Mouse (Mus musculus) megakaryocyte, adult 5-6 weeks (primary cell): Measurements from ENCODE around the gene Daxx. TPM values are rescaled to one million over a fixed set of nuclear protein-coding genes. Genes with fewer than 3 reads are reported as not detected.
"Not testable (repeated sequence)": the region's sequence is repeated elsewhere in the genome, so short reads cannot be mapped to it uniquely, and the experiment has no call there.

Source experiments
- ATAC-seq: 2 replicates; pipeline ENCODE4 v1.8.0; 2016; ENCODE audit warnings: mild to moderate bottlenecking, inconsistent platforms; ENCODE audit not compliant: poor library complexity, severe bottlenecking
- total RNA-seq, 2 experiments: library from RNA; stranded (forward) in 1 of 2; stranded (reverse) in 1 of 2; fragments of 153-499, 151-499 nt in 1 of 2; fragments of 221-1000, 200-1000 nt in 1 of 2; gene quantifications; 2 replicates each; pipeline versions ENCODE4 v1.2.3 to v1.2.4; 2015 to 2017

Daxx gene
- total RNA-seq (2015) (42.1 and 49.7 TPM in 2 replicates), total RNA-seq (2017) (39.3 and 63.3 TPM in 2 replicates)

- ATAC-seq, result peak; percentile 95
These were observed at the start of gene Daxx for GRCm38 (mm10) chr17:33909077-33909868. Daxx (plus strand) TSS chr17:33909414.

- ATAC-seq, result peak; percentile 80
These were observed 43.7 kb upstream of the Daxx start for GRCm38 (mm10) chr17:33865330-33866030.

- not testable (repeated sequence) for ATAC-seq
These were observed 35.7 kb upstream of the Daxx start, which contains the start of gene Gm7029 for GRCm38 (mm10) chr17:33873537-33873936. Gm7029 (plus strand) TSS chr17:33873837.

GRCm38 (mm10) chr17:33874411-33874810 lies 34.8 kb upstream of the Daxx start:
- ATAC-seq, result no peak

- not testable (repeated sequence) for ATAC-seq
These were observed 33.4 kb upstream of the Daxx start for GRCm38 (mm10) chr17:33875797-33876196.

GRCm38 (mm10) chr17:33884320-33884719 lies 24.9 kb upstream of the Daxx start:
- not testable (repeated sequence) for ATAC-seq

GRCm38 (mm10) chr17:33887802-33888201 lies 21.4 kb upstream of the Daxx start:
- ATAC-seq, result not testable (repeated sequence)

- not testable (repeated sequence) for ATAC-seq
These were observed 21.0 kb upstream of the Daxx start for GRCm38 (mm10) chr17:33888230-33888629.

- ATAC-seq, result not testable (repeated sequence)
These were observed 19.2 kb upstream of the Daxx start for GRCm38 (mm10) chr17:33889941-33890532.

GRCm38 (mm10) chr17:33890533-33891059 lies 18.6 kb upstream of the Daxx start, which contains the start of gene Kifc1:
Kifc1 (minus strand) TSS chr17:33890661.
- ATAC-seq, result peak; percentile 99

- no peak for ATAC-seq
These were observed 17.9 kb upstream of the Daxx start for GRCm38 (mm10) chr17:33891357-33891756.

- not testable (repeated sequence) for ATAC-seq
These were observed 17.3 kb upstream of the Daxx start for GRCm38 (mm10) chr17:33891892-33892291.

- ATAC-seq, result no peak
These were observed 16.8 kb upstream of the Daxx start for GRCm38 (mm10) chr17:33892429-33892828.

- ATAC-seq, result not testable (repeated sequence)
These were observed 16.2 kb upstream of the Daxx start for GRCm38 (mm10) chr17:33893011-33893410.

GRCm38 (mm10) chr17:33897114-33897794 lies 12.0 kb upstream of the Daxx start:
- ATAC-seq, result peak; percentile 59; the same call in 1 of the 2 replicates

- not testable (repeated sequence) for ATAC-seq
These were observed 11.0 kb upstream of the Daxx start for GRCm38 (mm10) chr17:33898193-33898592.

GRCm38 (mm10) chr17:33899642-33900041 lies 9.6 kb upstream of the Daxx start:
- no peak for ATAC-seq

GRCm38 (mm10) chr17:33900281-33900988 lies 8.8 kb upstream of the Daxx start:
- ATAC-seq, result no peak

- no peak for ATAC-seq
These were observed 8.3 kb upstream of the Daxx start for GRCm38 (mm10) chr17:33900989-33901314.

- ATAC-seq, result no peak
These were observed 7.6 kb upstream of the Daxx start for GRCm38 (mm10) chr17:33901653-33902052.
